Mouse (Mus musculus) heart, adult 8-10 months (tissue): ENCODE measurements around the gene Nradd. TPM values are rescaled to one million over a fixed set of nuclear protein-coding genes. Genes with fewer than 3 reads are reported as not detected.

Experiments
- DNase-seq: peaks from one replicate; pipeline ENCODE4 v3.0.0; 2022; ENCODE audit warnings: low spot score
- microRNA-seq: library from miRNA; unstranded; fragments of <30 nt; microRNA quantifications from one replicate; pipeline ENCODE4 v1.2.0, GENCODE M21; 2022
- total RNA-seq, 4 experiments: library from RNA; stranded (reverse); gene quantifications; 2 replicates each; pipeline ENCODE4 v1.2.4; 2022

Gene Nradd
- total RNA-seq, 4 experiments from 2014 or later = 0.79 to 1.4 (median 0.97) TPM

DNA sequence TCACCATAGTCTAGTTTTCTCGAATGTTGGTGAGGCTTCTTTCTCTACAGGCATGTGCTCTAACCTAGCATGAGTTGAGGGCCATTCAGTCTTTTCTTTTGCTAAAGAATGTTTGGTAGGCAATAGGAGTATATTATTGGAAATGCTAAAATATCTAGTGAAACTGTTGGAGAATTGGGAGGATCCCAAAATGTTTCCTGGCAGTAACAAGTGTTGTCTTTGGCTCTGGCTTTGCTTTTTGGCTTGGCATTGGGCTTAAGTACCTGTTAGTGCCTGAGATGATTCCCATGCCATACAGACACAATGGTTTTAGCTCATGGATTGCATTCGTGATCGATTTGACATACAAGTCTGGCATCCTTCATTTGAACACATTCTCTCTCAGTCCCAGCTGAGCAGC is 12.8 kb downstream of the Nradd start:
- no peak for DNase-seq

DNA sequence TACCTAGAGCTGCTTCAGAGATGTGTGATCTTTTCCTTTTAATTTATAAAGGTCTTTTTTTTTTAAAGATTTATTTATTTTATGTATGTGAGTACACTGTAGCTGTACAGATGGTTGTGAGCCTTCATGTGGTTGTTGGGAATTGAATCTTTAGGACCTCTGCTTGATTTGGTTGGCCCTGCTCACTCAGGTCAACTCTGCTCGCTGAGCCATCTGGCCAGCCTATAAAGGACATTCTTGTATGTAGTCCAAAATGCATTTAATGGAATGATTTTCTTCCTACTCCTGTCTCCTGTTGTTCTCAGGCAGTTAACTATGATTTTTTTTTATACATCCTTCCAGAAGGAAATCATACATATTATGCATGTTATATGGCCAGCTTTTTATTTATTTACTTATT is 40.7 kb downstream of the Nradd start:
- no peak for DNase-seq

DNA sequence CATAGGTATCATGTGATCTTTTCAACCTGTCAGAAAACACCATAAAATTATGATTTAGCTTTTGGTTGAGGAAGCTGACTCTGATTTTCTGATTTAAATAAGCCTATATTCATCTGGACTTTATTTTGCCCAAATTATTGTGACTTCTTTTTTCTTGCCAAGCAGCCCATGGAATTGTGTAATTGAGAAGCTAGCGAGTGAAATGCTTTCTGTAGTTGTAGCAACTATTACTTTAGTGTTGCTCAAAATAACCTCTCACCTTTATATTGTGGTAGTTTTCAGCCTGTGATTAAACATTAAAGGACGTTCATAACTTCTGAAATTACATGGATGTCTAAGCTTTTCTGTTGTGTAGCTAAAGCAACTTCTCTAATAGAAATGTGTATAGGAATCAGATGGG is 42.1 kb downstream of the Nradd start:
- no peak for DNase-seq

Small RNA genes lying within 50 kb of the gene (microRNA-seq; reads per million reads assigned to microRNA genes)
- not detected for gene Mir8107

Other genes starting within 250 kb of the Nradd start
- 10 to 100 TPM; 12.9 to 17.1 (median 14.5) TPM for gene Ptpn23, start 216.2 kb downstream of the Nradd start, total RNA-seq
- gene Ngp, start 204.7 kb downstream of the Nradd start, total RNA-seq = 1 to 10 TPM in 1 of 4 experiments, not detected in 3; 3.0 TPM
- gene Klhl18, start 147.8 kb downstream of the Nradd start, total RNA-seq = 10 to 100 TPM in 3 of 4 experiments, 1 to 10 TPM in 1; 9.2 to 14.6 (median 11.1) TPM
- under 1 TPM; 0.14 to 0.31 (median 0.20) TPM for gene Kif9, start 147.5 kb downstream of the Nradd start, total RNA-seq
- gene Setd2, start 91.9 kb downstream of the Nradd start, total RNA-seq = 10 to 100 TPM; 32.6 to 44.5 (median 36.5) TPM
- gene Nbeal2, start 29.7 kb upstream of the Nradd start, total RNA-seq = 10 to 100 TPM in 1 of 4 experiments, 1 to 10 TPM in 3; 5.8 to 10.8 (median 8.5) TPM
- gene Ccdc12, start 32.1 kb upstream of the Nradd start, total RNA-seq = 10 to 100 TPM; 56.2 to 69.2 (median 65.3) TPM
- over 10,000 TPM; 10,766 to 11,632 (median 11,251) TPM for gene Myl3, start 117.4 kb upstream of the Nradd start, total RNA-seq
- 1 to 10 TPM; 4.4 to 7.0 (median 5.1) TPM for gene Pth1r, start 122.7 kb upstream of the Nradd start, total RNA-seq
- not detected for gene Prss42, start 173.7 kb upstream of the Nradd start, total RNA-seq
- gene Prss44, start 189.5 kb upstream of the Nradd start, total RNA-seq = not detected
- gene Prss43, start 202.2 kb upstream of the Nradd start, total RNA-seq = not detected
- gene Prss45, start 210.1 kb upstream of the Nradd start, total RNA-seq = under 1 TPM in 1 of 4 experiments, not detected in 3; 0.44 TPM
- not detected for gene Prss46, start 220.1 kb upstream of the Nradd start, total RNA-seq
- not detected for gene Prss50, start 233.5 kb upstream of the Nradd start, total RNA-seq